19 mouse cellular contexts compared by ENCODE assay signal in the genomic region with DNA sequence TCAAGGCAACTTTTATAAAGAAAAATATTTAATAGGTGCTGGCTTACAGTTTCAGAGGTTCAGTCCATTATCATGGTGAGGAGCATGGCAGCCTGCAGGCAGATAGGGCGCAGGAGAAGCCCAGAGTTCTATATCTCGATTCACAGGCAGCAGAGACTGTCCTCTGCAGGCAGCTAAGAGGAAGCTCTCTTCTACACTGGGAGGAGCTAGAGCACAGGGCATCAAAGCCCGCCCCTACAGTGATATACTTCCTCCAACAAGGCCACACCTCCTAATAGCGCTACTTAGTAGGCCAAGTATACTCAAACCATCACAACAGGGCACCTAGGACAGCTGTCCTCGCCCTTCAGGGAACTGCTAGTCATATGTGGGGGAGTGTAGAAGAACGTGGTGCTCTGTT.
"Had no signal": no experiment of that assay in that cellular context is flagged by ENCODE, and none has a peak within 500 bp of the region (broad histone marks: within the 10 kb centered on the region; RNA-seq: fewer than 3 reads in every experiment).

No protein-coding gene starts in this region.

- DNase-seq: kidney, adult 2 months; kidney, postnatal 25 days; layer of hippocampus, adult 9-11 months; liver, postnatal 0 days; lung, embryonic 14.5 days; lung, postnatal 14 days; thymus, adult 2 months; thymus, postnatal 14 days; thymus, postnatal 4 days had no signal

- ATAC-seq: liver, postnatal 0 days; midbrain, embryonic 15.5 days had no signal

- H3K9ac ChIP-seq: limb, embryonic 12.5 days; limb, embryonic 15.5 days; liver, embryonic 14.5 days; liver, postnatal 0 days; lung, embryonic 14.5 days; midbrain, embryonic 12.5 days; midbrain, embryonic 15.5 days; neural tube, embryonic 13.5 days had no signal

- H3K36me3 ChIP-seq: limb, embryonic 12.5 days; limb, embryonic 15.5 days; midbrain, embryonic 12.5 days; midbrain, embryonic 15.5 days; neural tube, embryonic 13.5 days had no signal

- H3K27ac ChIP-seq: kidney, postnatal 0 days; layer of hippocampus, adult 2 months; limb, embryonic 12.5 days; limb, embryonic 15.5 days; liver, embryonic 14.5 days; midbrain, embryonic 12.5 days; midbrain, embryonic 15.5 days; neural tube, embryonic 13.5 days had no signal

- H3K27me3 ChIP-seq: limb, embryonic 12.5 days; limb, embryonic 15.5 days; midbrain, embryonic 12.5 days; midbrain, embryonic 15.5 days; neural tube, embryonic 13.5 days had no signal

- H3K4me2 ChIP-seq: limb, embryonic 12.5 days; limb, embryonic 15.5 days; liver, embryonic 11.5 days; lung, embryonic 14.5 days; midbrain, embryonic 12.5 days; midbrain, embryonic 15.5 days; neural tube, embryonic 13.5 days had no signal

- H3K4me3 ChIP-seq: layer of hippocampus, adult 2 months; limb, embryonic 12.5 days; limb, embryonic 15.5 days; midbrain, embryonic 12.5 days; midbrain, embryonic 15.5 days; myocyte; neural tube, embryonic 13.5 days had no signal

- H3K9me3 ChIP-seq: limb, embryonic 15.5 days; midbrain, embryonic 15.5 days had no signal

- H3K4me1 ChIP-seq: limb, embryonic 15.5 days; midbrain, embryonic 12.5 days; midbrain, embryonic 15.5 days; neural tube, embryonic 13.5 days had no signal
